Mouse (Mus musculus) ES-Bruce4 (cell line): ENCODE measurements around the gene Nemp1. TPM values are rescaled to one million over a fixed set of nuclear protein-coding genes. Genes with fewer than 3 reads are reported as not detected.

Experiments used
- H3K27ac ChIP-seq: 2 replicates; pipeline ENCODE4 v1.5.1; 2012; ENCODE audit warnings: low read length, inconsistent platforms; ENCODE audit not compliant: insufficient read depth
- H3K27me3 ChIP-seq: 2 replicates; pipeline ENCODE4 v1.6.1; 2012; ENCODE audit warnings: mild to moderate bottlenecking, low read length, inconsistent platforms; ENCODE audit not compliant: control insufficient read depth, poor library complexity, insufficient read depth, severe bottlenecking
- H3K36me3 ChIP-seq: 2 replicates; pipeline ENCODE4 v1.6.1; 2012; ENCODE audit warnings: inconsistent platforms, mild to moderate bottlenecking, low read length, moderate library complexity; ENCODE audit not compliant: control insufficient read depth, poor library complexity, insufficient read depth, severe bottlenecking
- H3K4me1 ChIP-seq: one replicate; pipeline ENCODE4 v1.8.1; 2011; ENCODE audit warnings: low read length; ENCODE audit not compliant: control insufficient read depth, insufficient read depth
- H3K4me3 ChIP-seq: 2 replicates; pipeline ENCODE4 v1.5.1; 2011; ENCODE audit warnings: low read depth, mild to moderate bottlenecking, low read length
- H3K9ac ChIP-seq: 2 replicates; pipeline ENCODE4 v1.6.1; 2012; ENCODE audit warnings: low read depth, mild to moderate bottlenecking, inconsistent platforms; ENCODE audit not compliant: poor library complexity, severe bottlenecking
- H3K9me3 ChIP-seq: replicated peaks from 2 replicates; pipeline ENCODE4 v1.6.1; 2012; ENCODE audit warnings: mild to moderate bottlenecking, low read length, inconsistent platforms; ENCODE audit not compliant: control insufficient read depth, poor library complexity, insufficient read depth, severe bottlenecking
- CTCF ChIP-seq: IDR thresholded peaks from one replicate; pipeline ENCODE4 v1.8.1; 2011; ENCODE audit warnings: low read depth, low read length
- EP300 ChIP-seq: IDR thresholded peaks from 2 replicates; pipeline ENCODE4 v1.6.1; 2011; ENCODE audit warnings: low read depth, low read length; ENCODE audit not compliant: insufficient read depth
- POLR2A ChIP-seq: IDR thresholded peaks from one replicate; pipeline ENCODE4 v1.8.1; 2011; ENCODE audit warnings: low read length; ENCODE audit not compliant: insufficient read depth
- polyA plus RNA-seq: library from polyadenylated mRNA; stranded (reverse); fragments of >200 nt; gene quantifications from 2 replicates; pipeline ENCODE4 v1.2.4, GENCODE M21; 2011; ENCODE audit warnings: low read depth; ENCODE audit not compliant: missing spikeins, insufficient read depth, insufficient read length

The Nemp1 gene
- polyA plus RNA-seq, 1 experiment, result 22.0 TPM

DNA sequence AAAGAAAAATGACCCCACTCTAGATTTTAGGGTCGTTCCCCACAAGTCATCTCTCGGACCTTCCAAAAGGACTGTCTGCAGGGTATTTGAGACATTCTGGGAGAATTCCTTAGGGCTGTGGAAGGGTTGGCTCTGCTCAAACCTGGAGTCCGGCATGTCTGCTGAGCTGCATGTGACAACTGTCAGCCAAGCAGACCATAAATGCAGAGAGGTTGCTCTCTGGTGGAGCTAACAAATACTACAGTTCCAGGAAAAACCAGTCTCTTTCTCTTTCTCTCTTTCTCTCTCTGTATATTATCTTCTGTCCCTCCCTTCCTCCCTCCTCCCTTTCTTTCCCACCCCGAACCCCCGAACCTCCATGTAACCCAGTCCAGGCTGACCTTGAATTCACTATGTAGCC lies 67.7 kb downstream of the Nemp1 start:
- peak; percentile 42 for TF ChIP-seq CTCF
- TF ChIP-seq EP300, result no peak
- no peak overlapping the region for H3K9ac ChIP-seq
- no peaks in the 10 kb centered on the region for H3K36me3 ChIP-seq
- no peak overlapping the region for H3K27ac ChIP-seq
- H3K27me3 ChIP-seq, result no peaks in the 10 kb centered on the region
- H3K4me1 ChIP-seq, result peaks cover 7% of the 10 kb centered on the region
- no peaks in the 10 kb centered on the region for H3K9me3 ChIP-seq
- no peak overlapping the region for H3K4me3 ChIP-seq

DNA sequence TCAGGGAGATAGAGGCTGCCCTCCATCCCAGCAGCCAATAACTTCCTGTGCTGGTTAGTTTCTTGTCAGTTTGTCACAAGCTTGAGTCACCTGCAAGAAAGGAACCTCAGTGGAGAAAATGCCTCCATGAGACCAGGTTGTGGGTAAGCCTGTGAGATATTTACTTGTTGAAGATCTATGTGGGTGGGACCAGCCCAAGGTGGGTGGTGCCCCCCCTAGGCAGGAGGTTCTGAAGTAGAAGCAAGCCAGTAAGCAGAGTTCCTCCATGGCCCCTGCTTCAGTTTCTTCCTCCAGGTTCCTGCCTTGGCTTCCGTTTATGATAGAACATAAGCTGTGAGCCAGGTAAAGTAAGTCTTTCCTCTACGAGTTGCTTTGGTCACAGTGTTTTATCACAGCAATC lies 69.6 kb downstream of the Nemp1 start:
- H3K9me3 ChIP-seq, result no peaks in the 10 kb centered on the region
- peaks cover 7% of the 10 kb centered on the region for H3K4me1 ChIP-seq
- no peaks in the 10 kb centered on the region for H3K27me3 ChIP-seq
- no peaks in the 10 kb centered on the region for H3K36me3 ChIP-seq
- no peak overlapping the region for H3K9ac ChIP-seq
- TF ChIP-seq EP300 (no peak), POLR2A (no peak), CTCF (no peak)
- no peak overlapping the region for H3K4me3 ChIP-seq
- no peak overlapping the region for H3K27ac ChIP-seq

DNA sequence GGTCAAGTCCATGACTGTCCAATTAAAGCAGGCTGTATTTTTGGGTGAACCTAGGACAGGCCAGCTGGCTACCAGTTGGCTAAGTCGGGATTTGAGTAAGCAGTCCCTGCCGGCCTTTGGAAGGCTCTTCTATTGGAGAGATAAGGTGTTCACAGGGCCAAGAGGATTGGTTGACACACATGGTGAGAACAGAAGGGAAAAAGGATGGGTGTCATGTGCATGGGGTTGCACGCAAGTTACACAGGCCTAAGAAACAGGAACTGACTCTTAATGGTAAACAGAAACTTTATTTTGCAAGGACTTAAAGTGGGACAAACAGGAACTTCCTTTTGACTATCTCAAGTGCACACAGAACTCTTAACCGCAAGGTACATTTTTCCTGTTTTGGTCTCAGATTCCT lies 70.2 kb downstream of the Nemp1 start:
- peaks cover 7% of the 10 kb centered on the region for H3K4me1 ChIP-seq
- peaks cover 2% of the 10 kb centered on the region; the same call in 1 of the 2 replicates for H3K36me3 ChIP-seq
- H3K9ac ChIP-seq, result no peak overlapping the region
- no peak for TF ChIP-seq CTCF
- TF ChIP-seq POLR2A, result no peak
- TF ChIP-seq EP300, result no peak
- no peaks in the 10 kb centered on the region for H3K9me3 ChIP-seq
- H3K27ac ChIP-seq, result no peak overlapping the region
- no peaks in the 10 kb centered on the region for H3K27me3 ChIP-seq
- H3K4me3 ChIP-seq, result no peak overlapping the region

DNA sequence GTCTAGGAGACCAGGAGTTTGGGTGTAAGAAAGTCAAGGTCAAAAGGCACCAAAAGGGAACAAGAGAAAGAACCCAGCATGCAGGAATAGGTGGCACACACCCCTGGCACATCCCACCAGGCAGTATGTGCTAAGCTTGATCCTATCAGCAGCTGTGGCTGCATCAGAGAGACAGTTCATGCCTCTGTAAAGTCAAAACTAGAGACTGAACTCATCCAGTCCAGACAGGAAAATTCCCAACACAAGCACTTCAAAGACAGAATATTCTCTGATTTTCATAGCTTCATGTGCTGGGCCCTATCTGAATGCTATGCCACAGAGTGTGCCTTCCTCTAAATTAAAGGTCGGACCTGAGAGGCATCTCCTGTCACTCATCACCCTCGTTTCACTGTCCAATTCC lies 70.9 kb downstream of the Nemp1 start:
- Histone ChIP-seq H3K4me1 (peaks cover 7% of the 10 kb centered on the region), H3K27me3 (no peaks in the 10 kb centered on the region), H3K9ac (no peak overlapping the region), H3K36me3 (peaks cover 7% of the 10 kb centered on the region; the same call in 1 of the 2 replicates), H3K9me3 (no peaks in the 10 kb centered on the region), H3K4me3 (no peak overlapping the region), H3K27ac (no peak overlapping the region)
- TF ChIP-seq POLR2A (no peak), CTCF (no peak), EP300 (no peak)

DNA sequence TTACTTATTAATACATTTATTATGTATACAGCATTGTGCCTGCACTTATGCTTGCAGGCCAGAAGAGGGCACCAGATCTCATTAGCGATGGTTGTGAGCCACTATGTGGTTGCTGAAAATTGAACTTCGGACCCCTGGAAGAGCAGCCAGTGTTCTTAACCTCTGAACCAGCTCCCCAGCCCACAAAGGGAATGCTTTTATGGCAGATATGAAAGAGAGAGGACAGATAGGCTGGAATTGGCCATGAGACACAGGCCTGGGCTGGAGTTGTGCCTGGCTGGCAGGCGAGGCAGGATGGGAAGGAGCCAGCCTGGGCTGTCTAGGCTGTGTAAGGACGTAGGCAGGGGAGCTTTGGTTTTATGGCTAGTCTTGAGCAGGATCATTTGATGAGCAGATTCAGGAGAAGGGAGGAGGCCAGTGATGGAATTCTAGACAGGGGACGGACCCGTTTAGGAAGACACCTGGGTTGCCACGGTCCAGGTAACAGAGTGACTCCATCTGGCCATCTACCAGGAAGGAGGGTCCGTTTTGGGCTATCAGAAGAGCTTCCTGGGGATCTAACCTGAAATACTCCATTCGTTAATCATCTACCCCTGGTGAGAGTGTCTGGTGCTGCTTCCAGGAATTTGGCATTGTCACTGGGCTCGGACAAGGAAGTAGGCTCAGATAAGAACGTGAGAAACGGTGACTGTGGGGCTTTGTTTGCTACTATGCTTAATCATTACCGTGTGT lies 71.6 kb downstream of the Nemp1 start:
- TF ChIP-seq CTCF, result peak; percentile 45
- TF ChIP-seq EP300, result no peak
- no peak for TF ChIP-seq POLR2A
- H3K9me3 ChIP-seq, result no peaks in the 10 kb centered on the region
- H3K27ac ChIP-seq, result no peak overlapping the region
- H3K36me3 ChIP-seq, result peaks cover 14% of the 10 kb centered on the region; the same call in 1 of the 2 replicates
- no peak overlapping the region for H3K9ac ChIP-seq
- peaks cover 8% of the 10 kb centered on the region for H3K4me1 ChIP-seq
- no peaks in the 10 kb centered on the region for H3K27me3 ChIP-seq
- H3K4me3 ChIP-seq, result no peak overlapping the region

DNA sequence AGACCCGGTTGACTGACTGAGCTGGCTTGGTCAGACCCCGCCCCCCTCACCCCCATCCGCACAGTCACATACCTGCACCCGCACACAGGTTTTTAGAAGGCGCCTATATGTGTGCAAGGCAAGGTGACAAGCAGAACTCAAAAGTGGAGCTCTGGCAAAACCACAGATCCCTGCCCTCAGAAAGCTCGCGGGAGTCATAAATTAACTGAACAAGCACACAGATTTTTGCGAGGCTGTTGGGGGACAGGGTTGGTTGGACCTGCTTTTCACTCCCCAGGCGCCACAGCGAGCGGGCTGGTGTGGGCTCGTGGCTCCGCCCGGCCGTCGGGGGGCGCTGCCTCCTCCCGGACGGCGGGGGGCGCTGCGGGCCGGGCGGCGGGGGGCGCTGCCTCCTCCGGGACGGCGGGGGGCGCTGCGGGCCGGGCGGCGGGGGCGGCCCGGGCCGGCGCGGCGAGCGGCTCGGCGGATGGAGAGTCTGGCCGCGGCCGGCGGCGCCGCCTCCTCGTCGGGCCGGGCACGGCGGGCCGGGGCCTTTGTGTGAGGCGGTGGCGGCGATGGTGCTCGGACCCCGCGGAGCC lies 72.5 kb downstream of the Nemp1 start, which contains the start of gene Zbtb39:
TSS of gene Zbtb39 (plus strand) at position 456 of the 578 bp plus-strand sequence.
- H3K9ac ChIP-seq, result peak within 1 kb of the TSS; percentile 97
- no peaks in the 10 kb centered on the region for H3K27me3 ChIP-seq
- H3K36me3 ChIP-seq, result peaks cover 21% of the 10 kb centered on the region
- H3K4me1 ChIP-seq, result peaks cover 1% of the 10 kb centered on the region
- peak within 1 kb of the TSS; percentile 87 for H3K4me3 ChIP-seq
- no peak within 1 kb of the TSS for H3K27ac ChIP-seq
- H3K9me3 ChIP-seq, result no peaks in the 10 kb centered on the region
- TF ChIP-seq CTCF (peak; percentile 32), POLR2A (no peak)
